Mouse (Mus musculus) retina, postnatal 1 day (tissue): ENCODE measurements around the gene Fbxo48.

Experiments
- DNase-seq: peaks from one replicate; pipeline ENCODE4 v3.0.0-alpha.2; 2012

Fbxo48 gene

GRCm38 (mm10) chr11:16973086-16973485 is 21.9 kb downstream of the Fbxo48 start:
- DNase-seq = no peak

DNA sequence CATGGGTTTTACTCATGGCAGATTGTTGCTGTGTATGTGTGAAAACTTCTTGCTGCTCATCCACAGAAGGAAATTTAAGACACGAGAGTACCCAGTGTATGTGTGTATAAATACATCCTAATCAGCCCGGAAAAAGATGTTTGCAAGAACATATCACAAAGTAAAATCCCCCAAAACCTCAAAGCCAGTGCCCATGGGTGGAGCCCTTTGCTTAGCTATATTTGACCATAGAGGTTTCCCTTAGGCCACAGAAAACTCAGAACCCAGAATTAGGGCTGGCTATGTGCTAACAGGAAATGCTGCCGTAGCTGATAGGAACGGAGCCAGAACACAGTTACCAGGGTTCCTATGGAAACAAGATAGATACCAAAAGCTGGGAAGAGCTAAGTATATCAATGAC is 25.8 kb downstream of the Fbxo48 start:
- no peak for DNase-seq

GRCm38 (mm10) chr11:16977611-16978010 is 26.4 kb downstream of the Fbxo48 start:
- DNase-seq = no peak

DNA sequence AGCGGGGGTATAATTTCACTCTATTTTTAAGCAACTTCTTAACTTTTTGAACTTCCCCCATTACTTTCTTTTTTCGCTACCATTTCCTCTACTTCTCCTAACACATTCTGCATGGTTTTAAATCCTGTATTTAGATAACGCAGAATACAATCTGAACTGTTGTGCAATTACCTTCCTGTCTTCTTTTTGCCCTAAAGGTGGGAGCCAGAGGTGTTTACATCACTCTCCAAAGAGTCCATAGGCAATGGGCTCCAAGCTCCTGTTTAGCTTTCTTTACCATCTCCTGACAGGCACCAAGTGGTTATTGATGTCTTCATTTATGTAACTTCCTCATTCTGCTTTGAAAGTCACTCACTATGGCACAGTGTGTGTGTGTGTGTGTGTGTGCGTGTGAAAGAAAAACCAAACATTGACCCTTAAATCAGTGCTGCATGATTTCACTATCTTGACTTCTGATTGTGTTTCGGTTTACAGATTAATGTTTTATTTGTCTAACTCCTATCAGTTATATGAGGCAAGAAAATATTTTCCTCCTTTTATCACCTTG is 27.1 kb downstream of the Fbxo48 start:
- no peak for DNase-seq

DNA sequence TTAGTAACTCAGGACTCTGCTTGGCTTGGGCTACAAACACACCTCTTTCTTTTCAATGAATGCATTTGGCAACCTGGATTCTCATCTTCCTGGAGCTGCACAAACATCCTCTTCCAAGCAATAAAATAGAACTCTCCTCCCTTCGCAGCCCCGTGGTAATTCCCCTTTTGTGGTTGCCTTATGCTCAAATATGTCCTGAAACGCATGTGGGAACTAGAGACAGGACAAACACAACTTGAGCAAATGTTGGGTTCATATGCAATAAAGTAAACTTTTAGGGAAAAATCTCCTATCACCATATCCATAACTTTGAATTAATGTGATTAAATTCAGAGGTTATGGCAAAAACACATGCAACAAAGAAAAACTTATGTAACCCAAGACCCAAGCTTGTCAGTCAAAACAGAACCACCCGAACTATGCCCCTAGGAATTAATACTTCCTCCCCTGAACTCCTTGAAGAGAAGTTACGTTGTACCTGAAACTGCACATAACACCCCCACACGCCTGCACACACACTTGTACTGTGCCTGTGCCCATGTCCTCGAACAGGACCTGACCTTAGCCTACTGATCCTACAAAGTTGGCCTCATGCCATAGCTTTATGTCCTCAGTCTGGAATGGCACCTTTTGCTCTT is 35.5 kb downstream of the Fbxo48 start:
- no peak for DNase-seq

- DNase-seq = no peak
Measured at GRCm38 (mm10) chr11:16987745-16988328, 36.7 kb downstream of the Fbxo48 start.

- no peak for DNase-seq
Measured at GRCm38 (mm10) chr11:16989885-16990284, 38.7 kb downstream of the Fbxo48 start.

DNA sequence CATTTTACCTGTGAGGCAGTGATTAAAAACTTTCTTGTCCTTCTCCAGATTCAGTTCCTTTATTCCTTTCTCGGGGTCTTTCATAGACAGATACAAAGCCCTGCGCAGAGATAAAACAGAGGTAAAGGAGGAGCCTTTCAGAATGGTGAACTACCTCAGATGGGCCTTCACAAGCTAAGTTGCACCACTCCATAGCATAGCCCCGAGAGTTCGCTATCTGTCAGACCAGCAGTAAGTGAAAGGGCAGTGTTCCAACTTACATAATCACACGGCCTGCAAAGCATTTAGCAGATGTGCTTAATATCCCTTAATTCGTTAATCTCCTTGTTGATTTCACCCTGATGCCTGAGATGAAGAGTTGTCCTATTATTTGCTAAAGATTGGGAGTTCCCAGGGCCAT is 41.7 kb downstream of the Fbxo48 start:
- DNase-seq = no peak

DNA sequence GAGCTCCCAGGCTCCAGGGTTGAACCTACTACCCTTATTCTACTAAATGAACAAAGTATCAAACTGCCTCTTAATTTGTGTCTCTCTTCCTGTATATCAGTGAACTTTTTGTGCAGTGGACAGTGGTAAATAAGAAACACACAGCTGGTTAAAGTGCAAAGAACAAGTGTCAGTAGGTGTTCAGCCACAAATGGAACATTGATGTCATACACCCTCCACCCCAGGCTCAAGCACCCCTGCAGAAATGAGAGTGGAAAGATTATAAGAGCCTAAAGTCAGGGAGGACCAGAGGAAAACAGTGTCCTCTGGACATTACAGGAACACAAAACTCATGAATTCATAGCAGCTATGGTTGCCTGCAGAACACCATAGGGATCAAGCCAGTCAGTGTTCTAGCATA is 45.6 kb downstream of the Fbxo48 start:
- DNase-seq = no peak

DNA sequence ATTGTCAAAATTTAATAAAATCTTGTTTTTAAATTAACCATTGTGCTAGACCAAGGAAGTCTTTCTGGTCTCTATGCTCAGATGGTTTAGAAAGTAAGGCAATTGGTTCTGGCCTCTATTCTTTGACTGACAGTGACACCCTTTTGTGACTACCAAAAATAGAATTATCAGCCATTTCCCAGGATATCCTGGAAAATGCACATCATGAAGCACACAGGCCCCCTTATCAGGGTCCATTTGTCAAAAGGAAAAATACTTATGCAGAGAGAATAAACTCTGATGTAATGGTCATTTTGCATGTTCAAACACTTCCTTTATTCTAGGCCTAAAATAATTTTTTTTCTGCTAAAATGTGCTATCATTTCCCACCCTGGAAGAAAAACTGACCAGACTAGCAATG is 46.3 kb downstream of the Fbxo48 start:
- DNase-seq = no peak

- no peak for DNase-seq
Measured at GRCm38 (mm10) chr11:16999387-16999786, 48.2 kb downstream of the Fbxo48 start.

- no peak for DNase-seq
Measured at GRCm38 (mm10) chr11:16999933-17000332, 48.8 kb downstream of the Fbxo48 start.

- no peak for DNase-seq
Measured at GRCm38 (mm10) chr11:17000353-17001334, 49.5 kb downstream of the Fbxo48 start.

- no peak for DNase-seq
Measured at GRCm38 (mm10) chr11:17002739-17003373, 51.7 kb downstream of the Fbxo48 start.

- DNase-seq = no peak
Measured at GRCm38 (mm10) chr11:17003757-17004156, 52.6 kb downstream of the Fbxo48 start.
